Mouse (Mus musculus): ENCODE measurements around the gene Peli2. TPM values are rescaled to one million over a fixed set of nuclear protein-coding genes. Genes with fewer than 3 reads are reported as not detected.

Gene Peli2
- polyA plus RNA-seq, 1 experiment from 2014 or later: 8.1 TPM

- no peaks in the 10 kb centered on the region for H3K36me3 ChIP-seq
- peak overlapping the region; percentile 38; the same call in 1 of the 2 replicates for H3K27ac ChIP-seq
- H3K4me2 ChIP-seq: no peak overlapping the region
- WGBS: 31% methylated on average over 4 of the region's 4 CpGs
- peaks cover 11% of the 10 kb centered on the region for H3K4me1 ChIP-seq
- no peak overlapping the region for H3K4me3 ChIP-seq
- no peak for ATAC-seq (ENCODE audit: insufficient number of reproducible peaks, low FRiP score, low TSS enrichment, low read depth)
- H3K9me3 ChIP-seq: no peaks in the 10 kb centered on the region
- H3K9ac ChIP-seq: no peak overlapping the region
- H3K27me3 ChIP-seq: no peaks in the 10 kb centered on the region
Measured at GRCm38 (mm10) chr14:48174356-48174755, 53.7 kb downstream of the Peli2 start.

- Histone ChIP-seq H3K4me3 (no peak overlapping the region), H3K36me3 (no peaks in the 10 kb centered on the region), H3K4me1 (peaks cover 11% of the 10 kb centered on the region), H3K27ac (no peak overlapping the region), H3K4me2 (no peak overlapping the region), H3K9me3 (no peaks in the 10 kb centered on the region), H3K9ac (no peak overlapping the region), H3K27me3 (no peaks in the 10 kb centered on the region)
- no peak for ATAC-seq (ENCODE audit: insufficient number of reproducible peaks, low FRiP score, low TSS enrichment, low read depth)
- WGBS: 72% methylated on average over 8 of the region's 8 CpGs
Measured at GRCm38 (mm10) chr14:48175115-48175514, 54.5 kb downstream of the Peli2 start.

- H3K9ac ChIP-seq: no peak overlapping the region
- 86% methylated on average over 15 of the region's 15 CpGs for WGBS
Measured at GRCm38 (mm10) chr14:48178304-48178995, 57.8 kb downstream of the Peli2 start.

GRCm38 (mm10) chr14:48179021-48179420 lies 58.4 kb downstream of the Peli2 start:
- H3K36me3 ChIP-seq: peaks cover 7% of the 10 kb centered on the region
- H3K27ac ChIP-seq: no peak overlapping the region
- 80% methylated on average over 8 of the region's 8 CpGs for WGBS
- ATAC-seq (ENCODE audit: insufficient number of reproducible peaks, low FRiP score, low TSS enrichment, low read depth): no peak
- H3K4me1 ChIP-seq: peaks cover 4% of the 10 kb centered on the region; the same call in 1 of the 2 replicates
- no peaks in the 10 kb centered on the region for H3K27me3 ChIP-seq
- no peak overlapping the region for H3K4me3 ChIP-seq
- H3K9me3 ChIP-seq: no peaks in the 10 kb centered on the region
- no peak overlapping the region for H3K4me2 ChIP-seq
- no peak overlapping the region for H3K9ac ChIP-seq

More at GRCm38 (mm10) chr14:48178304-48178995, 57.8 kb downstream of the Peli2 start:
- Histone ChIP-seq H3K4me1 (peaks cover 5% of the 10 kb centered on the region; the same call in 1 of the 2 replicates), H3K9me3 (no peaks in the 10 kb centered on the region), H3K4me3 (no peak overlapping the region), H3K27me3 (no peaks in the 10 kb centered on the region), H3K36me3 (peaks cover 6% of the 10 kb centered on the region), H3K27ac (no peak overlapping the region), H3K4me2 (no peak overlapping the region)
- ATAC-seq (ENCODE audit: insufficient number of reproducible peaks, low FRiP score, low TSS enrichment, low read depth): no peak

GRCm38 (mm10) chr14:48186302-48186701 lies 65.7 kb downstream of the Peli2 start:
- Histone ChIP-seq H3K4me3 (no peak overlapping the region), H3K36me3 (peaks cover 15% of the 10 kb centered on the region), H3K4me2 (no peak overlapping the region), H3K27me3 (no peaks in the 10 kb centered on the region), H3K9me3 (no peaks in the 10 kb centered on the region), H3K4me1 (peaks cover 7% of the 10 kb centered on the region; the same call in 1 of the 2 replicates), H3K9ac (no peak overlapping the region), H3K27ac (no peak overlapping the region)
- 78% methylated on average over 6 of the region's 6 CpGs for WGBS
- ATAC-seq (ENCODE audit: insufficient number of reproducible peaks, low FRiP score, low TSS enrichment, low read depth): no peak

GRCm38 (mm10) chr14:48187100-48187499 lies 66.5 kb downstream of the Peli2 start:
- Histone ChIP-seq H3K9ac (no peak overlapping the region), H3K4me3 (no peak overlapping the region), H3K4me2 (no peak overlapping the region), H3K4me1 (peaks cover 9% of the 10 kb centered on the region; the same call in 1 of the 2 replicates), H3K27ac (no peak overlapping the region), H3K27me3 (no peaks in the 10 kb centered on the region), H3K9me3 (no peaks in the 10 kb centered on the region), H3K36me3 (peaks cover 15% of the 10 kb centered on the region)
- 72% methylated on average over 9 of the region's 9 CpGs for WGBS
- ATAC-seq (ENCODE audit: insufficient number of reproducible peaks, low FRiP score, low TSS enrichment, low read depth): no peak

GRCm38 (mm10) chr14:48189330-48189729 lies 68.7 kb downstream of the Peli2 start:
- peaks cover 9% of the 10 kb centered on the region; the same call in 1 of the 2 replicates for H3K4me1 ChIP-seq
- H3K36me3 ChIP-seq: peaks cover 7% of the 10 kb centered on the region; the same call in 1 of the 2 replicates
- no peaks in the 10 kb centered on the region for H3K9me3 ChIP-seq
- no peak for ATAC-seq (ENCODE audit: insufficient number of reproducible peaks, low FRiP score, low TSS enrichment, low read depth)
- H3K9ac ChIP-seq: no peak overlapping the region
- H3K4me3 ChIP-seq: no peak overlapping the region
- no peak overlapping the region for H3K27ac ChIP-seq
- no peak overlapping the region for H3K4me2 ChIP-seq
- 35% methylated on average over 8 of the region's 8 CpGs for WGBS
- no peaks in the 10 kb centered on the region for H3K27me3 ChIP-seq

- ATAC-seq (ENCODE audit: insufficient number of reproducible peaks, low FRiP score, low TSS enrichment, low read depth): no peak
- no peak overlapping the region for H3K9ac ChIP-seq
- no peak overlapping the region for H3K4me2 ChIP-seq
- no peak overlapping the region for H3K27ac ChIP-seq
- no peaks in the 10 kb centered on the region for H3K9me3 ChIP-seq
- H3K4me1 ChIP-seq: peaks cover 9% of the 10 kb centered on the region; the same call in 1 of the 2 replicates
- no peaks in the 10 kb centered on the region for H3K27me3 ChIP-seq
- no peaks in the 10 kb centered on the region for H3K36me3 ChIP-seq
- WGBS: 88% methylated on average over 5 of the region's 5 CpGs
- H3K4me3 ChIP-seq: no peak overlapping the region
Measured at GRCm38 (mm10) chr14:48190946-48191345, 70.3 kb downstream of the Peli2 start.

GRCm38 (mm10) chr14:48191925-48192324 lies 71.3 kb downstream of the Peli2 start:
- Histone ChIP-seq H3K4me2 (no peak overlapping the region), H3K4me3 (no peak overlapping the region), H3K27me3 (no peaks in the 10 kb centered on the region), H3K27ac (no peak overlapping the region), H3K36me3 (no peaks in the 10 kb centered on the region), H3K4me1 (peaks cover 11% of the 10 kb centered on the region), H3K9me3 (no peaks in the 10 kb centered on the region), H3K9ac (no peak overlapping the region)
- no peak for ATAC-seq (ENCODE audit: insufficient number of reproducible peaks, low FRiP score, low TSS enrichment, low read depth)
- 86% methylated on average over 3 of the region's 3 CpGs for WGBS

- H3K9me3 ChIP-seq: no peaks in the 10 kb centered on the region
- no peak overlapping the region for H3K4me2 ChIP-seq
- H3K27ac ChIP-seq: peak overlapping the region; percentile 33; the same call in 1 of the 2 replicates
- no peak overlapping the region for H3K4me3 ChIP-seq
- no peaks in the 10 kb centered on the region for H3K27me3 ChIP-seq
- no peaks in the 10 kb centered on the region for H3K36me3 ChIP-seq
- 20% methylated on average over 5 of the region's 5 CpGs for WGBS
- ATAC-seq (ENCODE audit: insufficient number of reproducible peaks, low FRiP score, low TSS enrichment, low read depth): no peak
- H3K9ac ChIP-seq: no peak overlapping the region
- peaks cover 19% of the 10 kb centered on the region for H3K4me1 ChIP-seq
Measured at GRCm38 (mm10) chr14:48196804-48197203, 76.2 kb downstream of the Peli2 start.

- Histone ChIP-seq H3K27me3 (no peaks in the 10 kb centered on the region), H3K36me3 (no peaks in the 10 kb centered on the region), H3K4me2 (no peak overlapping the region), H3K27ac (no peak overlapping the region), H3K9ac (no peak overlapping the region), H3K4me3 (no peak overlapping the region), H3K9me3 (no peaks in the 10 kb centered on the region), H3K4me1 (peaks cover 22% of the 10 kb centered on the region)
- 64% methylated on average over 7 of the region's 7 CpGs for WGBS
- no peak for ATAC-seq (ENCODE audit: insufficient number of reproducible peaks, low FRiP score, low TSS enrichment, low read depth)
Measured at GRCm38 (mm10) chr14:48197287-48197686, 76.7 kb downstream of the Peli2 start.

- no peak overlapping the region for H3K4me2 ChIP-seq
- ATAC-seq (ENCODE audit: insufficient number of reproducible peaks, low FRiP score, low TSS enrichment, low read depth): no peak
Measured at GRCm38 (mm10) chr14:48198190-48198954, 77.7 kb downstream of the Peli2 start.

More at GRCm38 (mm10) chr14:48198190-48198954, 77.7 kb downstream of the Peli2 start:
- Histone ChIP-seq H3K27ac (no peak overlapping the region), H3K4me1 (peaks cover 22% of the 10 kb centered on the region), H3K9ac (no peak overlapping the region), H3K4me3 (no peak overlapping the region), H3K27me3 (no peaks in the 10 kb centered on the region), H3K36me3 (no peaks in the 10 kb centered on the region), H3K9me3 (no peaks in the 10 kb centered on the region)
- 50% methylated on average over 8 of the region's 8 CpGs for WGBS
